Mouse (Mus musculus) left cerebral cortex, postnatal 14 days (tissue): Measurements from ENCODE around the gene Tenm4. TPM values are rescaled to one million over a fixed set of nuclear protein-coding genes. Genes with fewer than 3 reads are reported as not detected.
A peak's percentile ranks its signal among the peaks of the same experiment; 100 is the strongest.

Experiments
- DNase-seq, 2 experiments: peaks; one replicate each; pipeline ENCODE4 v3.0.0; 2021 to 2022; ENCODE audit warnings: low spot score in 2 of 2, mixed read lengths in 1 of 2
- intact Hi-C: fragments of 180-260 bp; cut with DNase I; formaldehyde crosslinking; loops from one replicate; pipeline ENCODE4 v1.15.1; 2025
- long read RNA-seq, 2 experiments: library from polyadenylated mRNA; stranded (forward); transcript quantifications; one replicate each; pipeline ENCODE4 v2.0.0; 2021
- total RNA-seq, 2 experiments: library from RNA; stranded (reverse); gene quantifications; 2 replicates each; pipeline ENCODE4 v1.2.3; 2021

Tenm4 gene
- 100 to 1,000 TPM; 117 to 118 TPM for total RNA-seq
- long read RNA-seq, experiment 1, partial matches to known transcripts = 18 of 22 reads
- long read RNA-seq, experiment 1, other reads (novel, unspliced or antisense) = 4 of 22 reads
- long read RNA-seq, experiment 2, partial matches to known transcripts = 7 of 15 reads
- long read RNA-seq, experiment 2, other reads (novel, unspliced or antisense) = 6 of 15 reads

- intact Hi-C loops = no loop called here
- DNase-seq = no peak
These were observed at the start of gene Tenm4 for GRCm38 (mm10) chr7:96170924-96171595. TSS of gene Tenm4 (plus strand) at chr7:96171246.

DNA sequence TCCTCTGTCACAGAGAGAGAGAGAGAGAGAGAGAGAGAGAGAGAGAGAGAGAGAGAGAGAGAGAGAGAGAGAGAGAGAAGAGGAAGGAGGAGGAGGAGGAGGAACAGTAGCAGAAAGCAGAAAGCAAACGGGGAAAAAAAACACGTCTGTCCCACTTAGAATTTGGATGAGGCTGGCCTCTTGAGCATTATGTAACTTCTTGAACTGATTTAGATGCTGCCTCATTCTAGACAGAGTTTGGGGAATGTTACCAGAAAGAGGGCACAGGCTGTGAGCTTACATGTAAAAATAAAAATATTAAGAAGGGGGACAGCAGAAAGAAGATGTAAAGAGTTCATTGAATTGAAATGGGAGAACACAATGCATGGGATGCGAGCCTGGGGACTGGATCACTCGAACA, 40.3 kb upstream of the Tenm4 start:
- intact Hi-C loops = no loop called here
- no peak for DNase-seq

GRCm38 (mm10) chr7:96131175-96131574, 39.9 kb upstream of the Tenm4 start:
- DNase-seq = no peak
- intact Hi-C loops = no loop called here

- intact Hi-C loops = no loop called here
These were observed 34.5 kb upstream of the Tenm4 start for GRCm38 (mm10) chr7:96136497-96136961.

DNA sequence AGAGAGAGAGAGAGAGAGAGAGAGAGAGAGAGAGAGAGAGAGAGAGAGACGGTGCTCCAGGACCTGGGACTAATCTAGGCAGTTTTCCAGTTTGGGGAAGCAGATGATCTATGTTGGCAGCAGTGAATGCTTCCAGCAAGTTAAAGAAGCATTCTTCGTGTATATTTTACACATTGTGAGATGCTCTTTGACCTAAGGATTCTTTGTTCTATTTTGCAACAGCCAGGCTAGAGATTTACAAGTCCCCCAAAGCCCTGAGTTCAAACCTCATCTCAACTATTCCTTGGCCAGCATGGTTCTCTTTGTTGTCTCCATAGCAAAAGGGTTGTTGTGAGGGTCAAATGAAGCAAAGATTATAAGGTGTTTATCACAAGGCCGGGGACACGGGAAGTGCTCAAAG, 29.2 kb upstream of the Tenm4 start:
- DNase-seq = no peak
- intact Hi-C loops = no loop called here

More at GRCm38 (mm10) chr7:96136497-96136961, 34.5 kb upstream of the Tenm4 start:
- no peak for DNase-seq

GRCm38 (mm10) chr7:96142973-96143596, 28.0 kb upstream of the Tenm4 start:
- intact Hi-C loops = no loop called here

GRCm38 (mm10) chr7:96147436-96147835, 23.6 kb upstream of the Tenm4 start:
- intact Hi-C loops = no loop called here
- DNase-seq = no peak

More at GRCm38 (mm10) chr7:96142973-96143596, 28.0 kb upstream of the Tenm4 start:
- DNase-seq = peak; percentile 11 to 13

GRCm38 (mm10) chr7:96148191-96148590, 22.9 kb upstream of the Tenm4 start:
- intact Hi-C loops = no loop called here
- no peak for DNase-seq

GRCm38 (mm10) chr7:96151277-96151676, 19.8 kb upstream of the Tenm4 start:
- peak; percentile 5 to 60 for DNase-seq
- intact Hi-C loops = no loop called here

GRCm38 (mm10) chr7:96151961-96152360, 19.1 kb upstream of the Tenm4 start:
- intact Hi-C loops = no loop called here
- DNase-seq = no peak

- no peak for DNase-seq
- intact Hi-C loops = no loop called here
These were observed 18.6 kb upstream of the Tenm4 start for GRCm38 (mm10) chr7:96152431-96152830.

DNA sequence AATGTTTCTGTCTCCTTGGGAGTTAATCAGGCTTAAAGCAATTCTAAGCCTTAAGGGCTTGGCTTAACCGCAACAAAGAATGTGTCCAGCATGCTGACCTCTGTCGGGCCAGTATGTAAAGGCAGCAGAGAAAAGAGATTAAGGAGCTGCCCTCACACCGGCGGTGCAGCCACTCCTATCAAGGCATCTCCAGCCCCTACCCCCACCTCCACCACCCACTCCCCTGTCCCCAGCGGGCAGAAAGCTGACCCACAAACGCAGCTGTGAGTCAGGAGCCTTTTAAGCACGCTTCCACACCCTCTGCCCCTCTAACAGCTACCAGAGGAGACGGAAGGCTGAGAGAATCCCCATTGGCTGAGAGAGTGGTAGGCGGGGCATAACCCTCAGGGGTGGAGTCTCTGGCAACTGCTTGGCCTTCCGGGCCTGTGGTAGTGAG, 18.1 kb upstream of the Tenm4 start:
- intact Hi-C loops = no loop called here
- no peak for DNase-seq

DNA sequence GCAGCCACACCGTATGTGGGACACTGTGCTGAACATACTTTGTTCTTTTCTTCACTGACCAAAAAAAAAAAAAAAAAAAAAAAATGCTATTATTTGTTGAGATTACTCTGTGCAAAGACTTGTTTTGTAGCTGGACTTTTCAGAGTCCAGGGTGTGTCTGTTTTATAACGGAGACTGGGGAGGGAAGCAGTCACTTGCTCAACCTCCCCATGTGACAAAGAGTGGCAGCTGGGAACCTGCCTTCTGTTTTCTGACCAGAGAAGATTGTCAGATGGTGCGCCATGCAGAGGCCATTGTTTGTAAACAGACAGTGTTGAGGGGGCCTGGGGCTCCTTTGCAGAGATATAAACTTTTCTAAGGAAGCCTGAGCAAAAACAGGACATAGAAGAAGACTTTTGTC, 17.0 kb upstream of the Tenm4 start:
- no peak for DNase-seq
- intact Hi-C loops = no loop called here

DNA sequence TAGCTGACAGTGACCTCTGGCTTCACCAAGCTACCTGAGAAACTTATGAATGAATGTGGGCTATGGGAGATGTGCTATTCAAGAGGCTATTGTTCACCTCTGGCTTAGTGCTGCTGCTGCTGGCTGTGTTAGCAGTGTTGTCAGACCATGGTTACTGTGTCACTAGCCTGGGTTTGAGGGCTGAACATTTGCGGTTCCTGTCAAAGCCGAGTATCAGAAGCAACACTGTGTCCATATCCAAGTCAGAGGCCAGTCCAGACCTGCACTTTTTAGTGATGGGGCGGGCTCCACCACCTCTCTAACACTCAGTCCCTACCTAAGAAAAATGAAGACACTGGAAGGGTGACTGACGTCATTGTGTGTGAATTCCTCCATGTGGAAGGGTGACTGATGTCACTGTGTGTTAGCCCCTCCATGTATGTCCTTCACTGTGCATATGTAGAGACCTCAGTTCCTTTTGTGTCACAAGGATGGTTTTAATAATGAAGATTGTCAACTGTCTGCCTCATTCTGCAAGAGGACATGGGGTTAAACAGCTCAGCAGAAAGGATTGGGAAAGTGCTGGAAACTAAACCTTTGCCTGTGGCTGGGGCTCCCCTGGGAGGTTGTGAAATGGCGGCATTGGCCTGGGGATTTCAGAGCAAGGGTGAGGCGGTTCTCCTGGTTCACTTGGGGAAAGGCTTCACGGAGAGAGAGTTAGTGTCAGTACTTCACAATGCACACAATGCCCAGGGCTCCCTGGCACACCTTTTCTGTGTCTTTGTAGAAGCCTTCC, 14.4 kb upstream of the Tenm4 start:
- DNase-seq = no peak
- intact Hi-C loops = no loop called here

DNA sequence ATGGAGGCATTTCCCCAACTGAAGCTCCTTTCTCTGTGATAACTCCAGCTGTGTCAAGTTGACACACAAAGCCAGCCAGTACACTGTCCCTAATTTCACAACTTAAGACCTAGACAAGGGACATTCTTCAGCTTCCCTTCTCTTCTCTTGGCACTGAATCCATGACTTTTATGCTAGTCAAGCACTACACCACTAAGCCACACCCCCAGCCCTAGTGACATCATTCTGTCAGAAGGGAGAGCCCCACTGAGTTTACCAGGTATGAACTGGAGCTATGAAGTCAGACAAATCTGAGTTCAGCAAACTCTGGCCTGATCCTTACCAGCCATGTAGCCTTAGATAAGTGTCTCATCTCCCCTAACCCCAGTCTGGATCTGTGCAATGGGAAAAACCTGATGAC, 6.9 kb upstream of the Tenm4 start:
- no peak for DNase-seq
- intact Hi-C loops = no loop called here

- peak in 1 of 2 experiments; percentile 4 for DNase-seq
- intact Hi-C loops = no loop called here
These were observed 2.1 kb upstream of the Tenm4 start for GRCm38 (mm10) chr7:96168921-96169320.

DNA sequence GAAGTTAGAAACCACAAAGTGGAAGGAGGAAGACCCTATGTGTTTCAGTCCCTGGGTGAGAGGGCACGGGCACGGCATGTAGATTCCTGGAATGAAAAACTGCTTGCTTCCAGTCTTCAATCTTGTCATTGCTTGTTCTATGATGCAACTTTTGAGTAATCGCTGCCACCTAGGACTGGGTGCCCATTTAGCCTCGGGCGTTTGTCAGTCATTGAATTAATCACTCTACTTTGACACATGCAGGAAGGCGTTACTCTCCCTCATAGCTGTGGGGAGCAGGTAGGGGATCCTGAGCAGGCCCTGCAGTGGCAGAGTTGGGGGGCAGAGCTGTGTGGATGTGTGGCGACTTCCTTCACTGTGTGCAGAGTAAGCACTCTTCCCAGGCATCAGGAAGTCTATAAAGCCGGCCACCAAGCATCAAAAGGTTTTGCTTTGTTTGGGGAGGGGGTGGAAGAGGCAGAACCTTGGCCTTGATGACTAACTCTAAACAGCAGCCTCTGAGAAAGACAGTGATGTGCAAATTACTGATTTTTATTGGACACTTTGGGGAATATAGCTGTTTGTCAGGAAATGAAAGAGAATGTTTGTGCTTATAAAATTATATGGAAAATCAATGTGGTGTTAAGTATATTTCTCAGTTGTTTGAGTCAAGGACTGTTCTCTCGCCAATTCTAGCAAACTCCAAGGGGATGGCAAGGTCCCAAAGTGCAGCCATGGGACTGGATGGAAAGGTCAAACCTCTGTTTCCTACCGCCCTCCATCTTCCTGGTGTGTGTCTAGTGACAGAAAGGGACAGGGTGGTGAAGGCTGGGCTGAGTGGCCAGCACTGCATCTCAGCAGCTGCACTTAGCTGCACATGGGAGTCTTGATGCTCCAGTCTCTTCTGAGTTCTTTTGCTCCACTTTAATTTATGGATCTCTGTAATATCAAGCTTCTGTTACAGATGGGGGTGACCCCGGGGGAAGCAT, 834 bp downstream of the Tenm4 start:
- DNase-seq = no peak
- intact Hi-C loops = no loop called here

- intact Hi-C loops = no loop called here
- no peak for DNase-seq
These were observed 5.7 kb downstream of the Tenm4 start for GRCm38 (mm10) chr7:96176781-96177180.

DNA sequence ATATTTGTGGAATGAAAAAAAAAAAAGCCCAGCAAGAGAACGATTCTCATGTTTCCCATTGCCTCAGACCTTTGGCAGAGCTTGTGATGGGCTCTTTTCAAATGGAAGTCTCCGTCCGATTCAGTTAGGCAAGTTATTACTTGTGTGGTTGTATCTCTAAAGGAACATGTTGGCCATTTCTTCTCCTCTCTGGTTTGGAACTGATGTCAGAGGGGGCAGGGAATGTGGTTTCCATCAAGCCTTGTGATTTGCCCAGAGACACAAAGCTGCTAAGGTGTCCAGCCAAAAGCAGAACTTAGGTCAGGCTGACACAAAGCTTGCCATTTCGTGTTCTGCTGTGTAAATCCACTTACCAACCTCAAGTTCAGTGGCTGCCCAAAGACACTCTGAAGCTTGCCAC, 10.7 kb downstream of the Tenm4 start:
- no peak for DNase-seq
- intact Hi-C loops = no loop called here
